Mouse (Mus musculus) heart, adult 11 months (tissue): ENCODE measurements around the gene Rundc1.
A peak's percentile ranks its signal among the peaks of the same experiment; 100 is the strongest.
"Not testable (repeated sequence)": the region's sequence is repeated elsewhere in the genome, so short reads cannot be mapped to it uniquely, and the experiment has no call there.

ENCODE experiments used
- DNase-seq: peaks from one replicate; pipeline ENCODE4 v3.0.0; 2022

Rundc1 gene

GRCm38 (mm10) chr11:101446319-101446718 is 21.4 kb downstream of the Rundc1 start:
- no peak for DNase-seq

DNA sequence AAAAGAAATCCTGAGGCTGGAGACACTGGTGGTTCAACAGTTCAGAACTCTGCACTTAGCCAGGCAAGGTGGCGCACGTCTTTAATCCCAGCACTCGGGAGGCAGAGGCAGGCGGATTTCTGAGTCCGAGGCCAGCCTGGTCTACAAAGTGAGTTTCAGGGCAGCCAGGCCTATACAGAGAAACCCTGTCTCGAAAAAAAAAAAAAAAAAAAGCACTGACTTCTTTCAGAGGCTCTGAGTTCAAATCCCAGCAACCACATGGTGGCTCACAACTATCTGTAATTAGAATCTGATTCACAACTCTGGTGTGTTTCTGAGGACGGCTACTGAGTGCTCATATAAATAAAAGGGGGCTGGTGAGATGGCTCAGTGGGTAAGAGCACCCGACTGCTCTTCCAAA is 22.0 kb downstream of the Rundc1 start:
- not testable (repeated sequence) for DNase-seq

DNA sequence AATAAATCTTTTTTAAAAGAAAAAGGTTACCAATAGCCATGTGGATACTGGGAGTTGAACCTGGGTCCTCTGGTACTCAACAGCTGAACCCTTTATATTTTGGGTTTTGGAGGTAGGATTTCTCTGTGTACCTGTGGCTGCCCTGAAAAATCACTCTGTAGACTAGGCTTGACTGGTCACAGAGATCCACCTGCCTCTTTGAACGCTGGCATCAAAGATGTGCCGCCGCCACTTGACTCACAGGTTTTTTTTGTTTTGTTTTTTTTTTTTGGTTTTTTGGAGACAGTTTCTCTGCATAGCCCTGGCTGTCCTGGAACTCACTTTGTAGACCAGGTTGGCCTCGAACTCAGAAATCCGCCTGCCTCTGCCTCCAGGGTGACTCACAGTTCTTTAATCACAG is 22.9 kb downstream of the Rundc1 start:
- DNase-seq: no peak

GRCm38 (mm10) chr11:101448274-101448746 is 23.4 kb downstream of the Rundc1 start, which contains the start of gene Ifi35:
TSS of gene Ifi35 (plus strand) at chr11:101448407.
- peak; percentile 99 for DNase-seq

DNA sequence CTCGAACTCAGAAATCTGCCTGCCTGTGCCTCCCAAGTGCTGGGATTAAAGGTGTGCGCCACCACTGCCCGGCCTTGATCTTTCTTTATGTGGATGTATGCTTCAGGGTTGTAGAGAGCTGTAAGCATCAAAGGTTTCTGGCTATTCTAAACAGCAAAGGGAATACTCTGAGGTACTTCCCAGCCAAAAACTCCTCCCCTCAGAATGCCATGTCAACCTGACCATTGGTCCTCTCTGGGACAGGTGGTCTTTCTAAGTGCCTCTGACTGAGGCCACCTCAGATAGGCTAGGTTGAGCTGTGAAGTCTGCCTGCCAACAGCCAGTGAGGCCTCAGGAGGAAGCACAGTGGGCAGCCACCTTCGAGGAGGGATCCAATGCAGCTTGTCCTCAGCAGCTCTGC is 24.0 kb downstream of the Rundc1 start:
- DNase-seq: peak; percentile 92

GRCm38 (mm10) chr11:101449596-101449995 is 24.7 kb downstream of the Rundc1 start:
- DNase-seq: not testable (repeated sequence)

GRCm38 (mm10) chr11:101450394-101450793 is 25.5 kb downstream of the Rundc1 start:
- DNase-seq: peak; percentile 76

- DNase-seq: peak; percentile 78
Observed at GRCm38 (mm10) chr11:101451536-101451935, 26.7 kb downstream of the Rundc1 start.

DNA sequence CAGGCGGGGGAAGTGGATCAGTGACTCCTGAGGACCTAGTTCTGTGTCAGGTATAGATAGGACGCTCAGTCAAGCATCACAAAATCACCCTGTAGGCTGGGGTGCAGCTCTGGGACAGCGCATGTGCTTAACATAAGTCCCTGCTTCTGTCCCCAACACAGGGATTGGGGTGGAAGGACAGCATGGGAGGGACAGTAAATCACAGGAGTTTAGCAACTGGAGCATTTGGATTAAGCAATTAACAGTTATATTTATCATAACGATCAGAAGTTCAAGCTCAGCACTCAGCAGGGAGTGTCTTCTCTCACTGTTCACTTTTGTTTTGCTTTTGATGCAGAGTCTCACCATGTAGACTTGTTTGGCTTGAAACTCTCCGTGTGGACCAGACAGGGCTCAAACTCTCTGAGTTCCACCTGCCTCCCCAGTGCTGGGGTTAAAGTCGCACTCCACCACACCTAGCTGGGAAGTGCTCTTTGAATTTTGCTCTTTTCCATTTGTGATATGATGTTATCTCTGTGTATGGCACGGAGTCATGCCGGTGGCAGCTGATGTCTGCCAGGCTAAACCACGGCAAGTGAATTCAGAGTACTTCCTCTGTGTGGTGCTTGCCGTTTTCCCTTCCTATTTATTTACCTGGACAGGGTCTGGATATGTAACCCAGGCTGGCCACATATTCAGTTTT is 27.3 kb downstream of the Rundc1 start:
- DNase-seq: peak; percentile 83

GRCm38 (mm10) chr11:101454702-101455101 is 29.8 kb downstream of the Rundc1 start:
- peak; percentile 78 for DNase-seq

DNA sequence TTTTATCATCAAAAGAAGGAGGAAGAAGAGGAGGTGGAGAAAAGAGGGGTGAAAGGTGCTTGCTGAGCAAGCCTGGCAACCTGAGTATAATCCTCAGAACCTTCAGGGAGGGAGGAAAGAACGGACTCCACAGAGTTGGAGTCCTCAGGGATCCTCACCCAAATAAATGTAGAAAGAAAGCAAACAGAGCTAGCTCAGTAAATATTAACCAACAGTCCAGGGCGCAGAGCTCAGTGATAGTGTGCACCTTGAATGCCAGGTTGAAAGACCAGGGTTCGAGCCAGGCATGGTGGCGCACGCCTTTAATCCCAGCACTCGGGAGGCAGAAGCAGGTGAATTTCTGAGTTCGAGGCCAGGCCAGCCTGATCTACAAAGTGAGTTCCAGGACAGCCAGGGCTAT is 30.7 kb downstream of the Rundc1 start:
- peak; percentile 53 for DNase-seq

DNA sequence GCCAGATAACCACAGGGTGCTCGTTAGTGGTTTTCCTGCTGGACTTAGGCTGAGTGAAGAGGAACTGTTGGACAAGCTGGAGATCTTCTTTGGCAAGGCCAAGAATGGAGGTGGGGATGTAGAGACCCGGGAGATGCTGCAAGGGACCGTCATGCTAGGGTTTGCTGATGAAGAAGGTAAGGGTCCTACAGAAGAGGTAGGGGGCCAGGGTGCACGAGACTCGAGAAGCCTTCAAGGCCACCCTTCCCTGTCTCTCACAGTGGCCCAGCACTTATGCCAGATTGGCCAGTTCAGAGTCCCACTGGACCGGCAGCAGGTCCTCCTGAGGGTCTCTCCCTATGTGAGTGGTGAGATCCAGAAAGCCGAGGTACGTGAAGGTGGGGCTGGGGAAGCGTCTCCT is 32.7 kb downstream of the Rundc1 start:
- peak; percentile 91 for DNase-seq

- peak; percentile 84 for DNase-seq
Observed at GRCm38 (mm10) chr11:101458217-101458616, 33.3 kb downstream of the Rundc1 start.

- peak; percentile 94 for DNase-seq
Observed at GRCm38 (mm10) chr11:101459716-101460115, 34.8 kb downstream of the Rundc1 start.

DNA sequence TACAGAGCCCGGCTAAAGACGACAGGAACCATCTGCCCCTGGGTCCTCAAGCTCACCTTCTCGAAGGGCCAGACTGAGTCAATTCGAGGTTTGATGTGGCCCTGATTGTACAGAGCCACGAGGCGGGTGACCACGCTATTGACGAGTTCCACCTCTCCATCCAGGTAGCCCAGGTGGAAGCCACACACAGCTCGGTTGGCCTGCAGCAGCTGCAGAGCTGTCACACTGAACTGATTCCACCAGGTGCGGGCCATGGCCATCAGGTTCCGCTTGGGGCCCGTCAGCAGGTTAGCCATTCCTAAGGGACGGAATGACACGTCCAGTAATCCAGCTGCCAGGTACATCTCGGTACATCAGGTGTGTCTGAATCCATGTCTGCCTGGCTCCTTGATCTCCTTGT is 35.4 kb downstream of the Rundc1 start:
- DNase-seq: peak; percentile 92

GRCm38 (mm10) chr11:101462141-101462540 is 37.3 kb downstream of the Rundc1 start:
- peak; percentile 92 for DNase-seq

- peak; percentile 89 for DNase-seq
Observed at GRCm38 (mm10) chr11:101462583-101463440, 37.9 kb downstream of the Rundc1 start.

GRCm38 (mm10) chr11:101464211-101465100 is 39.6 kb downstream of the Rundc1 start, which contains the start of gene Rnd2:
TSS of gene Rnd2 (plus strand) at chr11:101464999.
- peak; percentile 93 for DNase-seq

DNA sequence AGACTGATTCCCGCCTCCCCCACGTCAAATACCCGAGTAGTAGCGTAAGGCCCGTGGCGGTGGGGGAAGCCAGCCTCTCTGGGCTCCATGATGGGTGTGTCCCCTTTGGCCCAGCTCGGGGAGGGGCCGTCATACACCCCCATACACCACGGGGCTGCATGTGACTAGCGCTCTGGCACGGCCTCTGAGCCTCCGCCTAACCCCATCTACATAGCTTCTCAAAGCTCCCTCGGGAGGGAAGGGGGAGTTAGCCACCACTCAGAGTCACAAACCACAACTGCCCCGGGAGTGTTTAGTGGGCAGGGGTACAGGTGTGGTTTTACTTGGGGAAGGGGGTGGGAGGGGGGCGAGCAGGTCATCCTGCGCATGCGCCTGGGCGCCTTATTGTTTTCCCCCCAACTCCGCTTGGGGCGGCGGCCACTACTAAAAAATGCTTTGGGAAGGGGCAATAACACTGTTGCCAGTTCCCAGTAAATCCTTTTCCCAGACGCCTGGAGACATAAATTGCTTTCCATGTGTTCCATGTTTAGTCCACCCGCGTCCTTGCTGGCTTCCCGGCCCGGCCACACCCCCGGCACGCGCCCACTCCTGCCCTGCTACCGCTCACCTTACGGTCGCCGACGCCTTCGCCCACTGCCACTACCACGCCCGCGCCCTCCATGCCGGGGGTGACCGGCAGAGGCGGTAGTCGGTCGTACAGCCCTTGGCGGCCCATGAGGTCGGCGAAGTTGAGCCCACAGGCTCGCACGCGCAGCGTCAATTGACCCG is 40.4 kb downstream of the Rundc1 start:
- DNase-seq: peak; percentile 99

- peak; percentile 98 for DNase-seq
Observed at GRCm38 (mm10) chr11:101465869-101466551, 41.1 kb downstream of the Rundc1 start, which contains the start of gene Vat1. TSS of gene Vat1 (minus strand) at chr11:101466230.

- peak; percentile 92 for DNase-seq
Observed at GRCm38 (mm10) chr11:101466552-101466950, 41.7 kb downstream of the Rundc1 start.
